20 mouse cellular contexts compared by ENCODE assay signal in genomic region chr2:93011465-93011864, GRCm38 (mm10). TPM values are rescaled to one million over a fixed set of nuclear protein-coding genes. Genes with fewer than 3 reads are reported as not detected.
A peak's percentile ranks its signal among the peaks of the same experiment; 100 is the strongest.
DNase-seq lines count a peak whose midpoint lies in the region; ATAC-seq and TF ChIP-seq lines count a peak whose summit lies in the region.
"Had no signal": no experiment of that assay in that cellular context is flagged by ENCODE, and none has a peak within 500 bp of the region (broad histone marks: within the 10 kb centered on the region; RNA-seq: fewer than 3 reads in every experiment).

No protein-coding gene starts in this region.

- H3K4me3 ChIP-seq in G1E (ENCODE audit: low read depth, low read length), result peak overlapping the region; percentile 84; the same call in 1 of the 2 replicates

- peaks cover 63% of the 10 kb centered on the region for H3K36me3 ChIP-seq in G1E (replicated peaks)

- no peaks in the 10 kb centered on the region for H3K27me3 ChIP-seq in G1E (ENCODE audit: insufficient read depth, low read length)
- H3K27me3 ChIP-seq: Patski had no signal

- no peak for TF ChIP-seq CTCF in G1E (IDR thresholded peaks at IDR 0.05; ENCODE audit: low read depth, low read length)

- H3K9me3 ChIP-seq in G1E (replicated peaks), result no peaks in the 10 kb centered on the region

- peaks cover 91% of the 10 kb centered on the region for H3K4me1 ChIP-seq in G1E (ENCODE audit: insufficient read depth, low read depth, low read length)

- no peak for ATAC-seq in G1E (ENCODE audit: extremely low read depth, insufficient number of reproducible peaks, low FRiP score, poor library complexity, severe bottlenecking)
- ATAC-seq: activated CD4-positive, CD25-positive, alpha-beta regulatory T cell, adult 4 months; CD4-positive, CD25-positive, alpha-beta regulatory T cell, adult 4 months; Patski had no signal

- peak; percentile 36 to 62 for DNase-seq in adrenal gland, adult (ENCODE audit: inconsistent age in 2 of 2, low spot score in 1 of 2)
- DNase-seq in adrenal gland, postnatal 14 days, result no peak
- peak; percentile 53 for DNase-seq in adrenal gland, adult 2 months
- no peak for DNase-seq in adrenal gland, postnatal 25 days
- no peak for DNase-seq in G1E (ENCODE audit: low spot score)
- no peak for DNase-seq in spleen, postnatal 10 days (ENCODE audit: low spot score in 2 of 2)
- DNase-seq: adrenal gland, adult 8-10 months; adrenal gland, postnatal 10 days; B cell, adult 2 months; cerebellum, adult 11 months; cerebellum, adult 11-12 months; cerebellum, adult 18-20 months; cerebellum, adult 2 months; cerebellum, adult 8-10 months; cerebellum, adult 9-10 months; cerebellum, adult 9-11 months; cerebellum, postnatal 10 days had no signal

RNA-seq across cellular contexts. Expression of gene Prdm11, which starts 34.5 kb away (rescaled TPM):
- 40.8 and 45.4 TPM in 2 replicates for total RNA-seq in adrenal gland, postnatal 14 days (2021)
- 10 to 100 TPM; 36.4 to 52.4 TPM for total RNA-seq in adrenal gland, adult 2 months (2021)
- 38.3 and 39.8 TPM in 2 replicates for polyA plus RNA-seq in adrenal gland, adult 2 months (2012; rRNA removed)
- 63.1 and 63.6 TPM in 2 replicates for total RNA-seq in adrenal gland, postnatal 25 days (2021)
- total RNA-seq in G1E (2014; fragmentation: Nextera tagmentation) (69.1 and 87.1 TPM in 2 replicates), G1E (2017) (33.8 and 34.4 TPM in 2 replicates)
- polyA plus RNA-seq in G1E (2012), result 122 and 125 TPM in 2 replicates

Comparison
In these comparisons a context has a peak if more than half of its experiments do, and no peak if none do; other contexts are left out.
1. DNase-seq: peak in adrenal gland, adult (2 of 2) and adrenal gland, adult 2 months (single experiment); none in adrenal gland, postnatal 14 days (single experiment), adrenal gland, postnatal 25 days (single experiment), G1E (single experiment) and spleen, postnatal 10 days (0 of 2).